ENCODE assay signal across 26 mouse cellular contexts in the genomic region with DNA sequence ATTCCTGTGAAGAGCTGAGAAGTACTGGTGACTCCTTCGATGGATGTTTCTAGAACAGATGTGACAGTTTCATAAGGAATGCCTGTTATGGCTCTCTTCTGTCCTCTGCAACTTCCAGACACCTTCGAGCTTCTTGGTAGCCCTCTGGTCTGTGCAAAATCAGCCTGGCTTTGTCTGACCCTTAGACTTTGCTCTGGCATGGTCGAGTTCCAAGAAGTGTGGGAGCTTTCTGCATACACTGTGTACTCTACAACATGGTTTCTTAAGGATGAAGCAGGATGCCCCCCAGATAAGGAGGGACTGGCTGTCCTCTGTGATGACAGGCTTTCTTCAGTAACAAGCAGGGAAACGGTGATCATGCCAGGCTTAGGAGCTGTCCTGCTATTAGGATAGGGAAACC. TPM values are rescaled to one million over a fixed set of nuclear protein-coding genes. Genes with fewer than 3 reads are reported as not detected.
A peak's percentile ranks its signal among the peaks of the same experiment; 100 is the strongest.
DNase-seq lines count a peak whose midpoint lies in the region; ATAC-seq and TF ChIP-seq lines count a peak whose summit lies in the region.
"Had no signal": no experiment of that assay in that cellular context is flagged by ENCODE, and none has a peak within 500 bp of the region (broad histone marks: within the 10 kb centered on the region; RNA-seq: fewer than 3 reads in every experiment).

No protein-coding gene starts in this region.

- no peak for TF ChIP-seq POLR2A in small intestine, adult 2 months (IDR thresholded peaks at IDR 0.05; ENCODE audit: low read depth, low read length)

- H3K9ac ChIP-seq in heart, embryonic 13.5 days: no peak overlapping the region
- H3K9ac ChIP-seq in lung, embryonic 16.5 days (ENCODE audit: low read length): no peak overlapping the region
- H3K9ac ChIP-seq in forebrain, embryonic 14.5 days (ENCODE audit: low read length): no peak overlapping the region
- H3K9ac ChIP-seq: embryonic facial prominence, embryonic 12.5 days; hindbrain, embryonic 14.5 days; limb, embryonic 13.5 days; midbrain, embryonic 12.5 days; neural tube, embryonic 13.5 days had no signal

- no peak overlapping the region for H3K4me2 ChIP-seq in heart, embryonic 13.5 days
- no peak overlapping the region for H3K4me2 ChIP-seq in lung, embryonic 16.5 days (ENCODE audit: low read depth, low read length)
- no peak overlapping the region for H3K4me2 ChIP-seq in forebrain, embryonic 14.5 days (ENCODE audit: low read length)
- H3K4me2 ChIP-seq: embryonic facial prominence, embryonic 12.5 days; hindbrain, embryonic 14.5 days; limb, embryonic 13.5 days; liver, embryonic 11.5 days; midbrain, embryonic 12.5 days; neural tube, embryonic 13.5 days had no signal

- 43% methylated on average over 4 of the region's 4 CpGs for WGBS in heart, embryonic 13.5 days
- 68% methylated on average over 4 of the region's 4 CpGs for WGBS in lung, embryonic 16.5 days
- 33% methylated on average over 4 of the region's 4 CpGs for WGBS in small intestine, adult 2 months
- WGBS in forebrain, embryonic 14.5 days: 82% methylated on average over 4 of the region's 4 CpGs

- H3K27me3 ChIP-seq in heart, embryonic 13.5 days (replicated peaks): peaks cover 29% of the 10 kb centered on the region; the same call in 1 of the 2 replicates
- no peaks in the 10 kb centered on the region for H3K27me3 ChIP-seq in lung, embryonic 16.5 days (ENCODE audit: control insufficient read depth, insufficient read depth, low read depth, low read length)
- H3K27me3 ChIP-seq in small intestine, adult 2 months (ENCODE audit: control insufficient read depth, insufficient read depth, low read length): no peaks in the 10 kb centered on the region
- no peaks in the 10 kb centered on the region for H3K27me3 ChIP-seq in forebrain, embryonic 14.5 days (replicated peaks; ENCODE audit: control insufficient read depth, insufficient read depth, low read length)
- H3K27me3 ChIP-seq: embryonic facial prominence, embryonic 12.5 days; limb, embryonic 13.5 days; midbrain, embryonic 12.5 days; neural tube, embryonic 13.5 days; Patski had no signal

- no peak for TF ChIP-seq CTCF in small intestine, adult 2 months (IDR thresholded peaks at IDR 0.05; ENCODE audit: extremely low read depth, insufficient read length, insufficient replicate concordance, low read depth, low read length)

- H3K9me3 ChIP-seq in heart, embryonic 13.5 days: no peaks in the 10 kb centered on the region
- H3K9me3 ChIP-seq in lung, embryonic 16.5 days (ENCODE audit: control insufficient read depth, low read length): no peaks in the 10 kb centered on the region
- H3K9me3 ChIP-seq in forebrain, embryonic 14.5 days (replicated peaks; ENCODE audit: control insufficient read depth, low read length): no peaks in the 10 kb centered on the region
- H3K9me3 ChIP-seq: embryonic facial prominence, embryonic 12.5 days; limb, embryonic 13.5 days; megakaryocyte, embryonic 14.5 days; midbrain, embryonic 12.5 days; neural tube, embryonic 13.5 days had no signal

- H3K4me3 ChIP-seq in heart, embryonic 13.5 days: no peak overlapping the region
- no peak overlapping the region for H3K4me3 ChIP-seq in lung, embryonic 16.5 days (ENCODE audit: low read length)
- H3K4me3 ChIP-seq in small intestine, adult 2 months (ENCODE audit: low read depth, low read length): no peak overlapping the region
- H3K4me3 ChIP-seq in forebrain, embryonic 14.5 days (ENCODE audit: low read depth, low read length): no peak overlapping the region
- H3K4me3 ChIP-seq: embryonic facial prominence, embryonic 12.5 days; limb, embryonic 13.5 days; midbrain, embryonic 12.5 days; neural tube, embryonic 13.5 days had no signal

- peak overlapping the region; percentile 58 for H3K27ac ChIP-seq in heart, embryonic 13.5 days (replicated peaks)
- peak overlapping the region; percentile 15; the same call in 1 of the 2 replicates for H3K27ac ChIP-seq in lung, embryonic 16.5 days (ENCODE audit: low read length)
- H3K27ac ChIP-seq in small intestine, adult 2 months (ENCODE audit: insufficient read depth, low read depth, low read length): 0 out of 2 replicates have a peak overlapping the region, but pooled peaks have one; percentile 7
- H3K27ac ChIP-seq in forebrain, embryonic 14.5 days (ENCODE audit: low read depth, low read length): no peak overlapping the region
- H3K27ac ChIP-seq: embryonic facial prominence, embryonic 12.5 days; hindbrain, embryonic 14.5 days; limb, embryonic 13.5 days; midbrain, embryonic 12.5 days; neural tube, embryonic 13.5 days had no signal

- H3K36me3 ChIP-seq in heart, embryonic 13.5 days: no peaks in the 10 kb centered on the region
- no peaks in the 10 kb centered on the region for H3K36me3 ChIP-seq in lung, embryonic 16.5 days (ENCODE audit: control insufficient read depth, insufficient read depth, low read length)
- no peaks in the 10 kb centered on the region for H3K36me3 ChIP-seq in small intestine, adult 2 months (ENCODE audit: control insufficient read depth, insufficient read depth, low read length)
- no peaks in the 10 kb centered on the region for H3K36me3 ChIP-seq in forebrain, embryonic 14.5 days (ENCODE audit: control insufficient read depth, insufficient read depth, low read length)
- H3K36me3 ChIP-seq: embryonic facial prominence, embryonic 12.5 days; limb, embryonic 13.5 days; midbrain, embryonic 12.5 days; neural tube, embryonic 13.5 days had no signal

- no peak for ATAC-seq in heart, embryonic 13.5 days (ENCODE audit: extremely low read depth, insufficient number of reproducible peaks, low FRiP score, low TSS enrichment)
- no peak for ATAC-seq in lung, embryonic 16.5 days (ENCODE audit: low read depth)
- no peak for ATAC-seq in forebrain, embryonic 14.5 days
- ATAC-seq: forebrain, embryonic 16.5 days; intestine, postnatal 0 days; Patski had no signal

- DNase-seq in heart, adult 11 months: no peak
- DNase-seq in kidney, adult 18-20 months: peak; percentile 73
- DNase-seq in kidney, postnatal 4 days: no peak
- DNase-seq in lung, postnatal 4 days: no peak
- DNase-seq in forebrain, embryonic 14.5 days (ENCODE audit: low spot score): no peak
- DNase-seq: adrenal gland, postnatal 10 days; cerebellum, adult 8-10 months; embryo, embryonic 11 days; right cerebral cortex, postnatal 4 days; thymus, adult 2 months; thymus, postnatal 36 days had no signal

- peaks cover 53% of the 10 kb centered on the region for H3K4me1 ChIP-seq in heart, embryonic 13.5 days
- H3K4me1 ChIP-seq in lung, embryonic 16.5 days (replicated peaks; ENCODE audit: control insufficient read depth, insufficient read depth, low read length): peaks cover 24% of the 10 kb centered on the region
- H3K4me1 ChIP-seq in small intestine, adult 2 months (ENCODE audit: control insufficient read depth, insufficient read depth, insufficient read length, low read length): peaks cover 44% of the 10 kb centered on the region
- H3K4me1 ChIP-seq in forebrain, embryonic 14.5 days (ENCODE audit: control insufficient read depth, insufficient read depth, low read length): peaks cover 9% of the 10 kb centered on the region

RNA-seq across cellular contexts. Expression of gene Aqp1, which starts 8.1 kb away (rescaled TPM):
- polyA plus RNA-seq in heart, embryonic 13.5 days (2015; fragmentation: Nextera tagmentation; extraction: Ambion mirVana): 26.9 and 27.4 TPM in 2 replicates
- 70.5 and 84.9 TPM in 2 replicates for polyA plus RNA-seq in lung, embryonic 16.5 days (2015; fragmentation: Nextera tagmentation; extraction: Ambion mirVana)
- 56.3 and 310 TPM in 2 replicates for polyA plus RNA-seq in small intestine, adult 2 months (2012; rRNA removed)
- 2.8 and 2.9 TPM in 2 replicates for polyA plus RNA-seq in forebrain, embryonic 14.5 days (2014; fragmentation: Nextera tagmentation; extraction: Ambion mirVana)

RNA-seq across cellular contexts. Expression of gene Ghrhr, which starts 47.9 kb away (rescaled TPM):
- not detected in 2 replicates for polyA plus RNA-seq in heart, embryonic 13.5 days (2015; fragmentation: Nextera tagmentation; extraction: Ambion mirVana)
- polyA plus RNA-seq in lung, embryonic 16.5 days (2015; fragmentation: Nextera tagmentation; extraction: Ambion mirVana): 0.10 TPM in 1 of 2 replicates, not detected in the other
- 0.15 and 0.18 TPM in 2 replicates for polyA plus RNA-seq in small intestine, adult 2 months (2012; rRNA removed)
- polyA plus RNA-seq in forebrain, embryonic 14.5 days (2014; fragmentation: Nextera tagmentation; extraction: Ambion mirVana): not detected in 2 replicates
- polyA plus RNA-seq: embryonic facial prominence, embryonic 12.5 days; forebrain, embryonic 16.5 days; heart, embryonic 14.5 days; hindbrain, embryonic 14.5 days; intestine, postnatal 0 days; limb, embryonic 13.5 days; liver, embryonic 11.5 days; liver, embryonic 16.5 days; midbrain, embryonic 12.5 days; neural tube, embryonic 13.5 days had no signal
